Mouse (Mus musculus) ES-E14 (cell line): ENCODE measurements at regions not wholly inside any gene's neighbourhood (a gene's known extent, or its start where the extent isn't known, plus 50 kb on each side); places are given as distances from the start of the nearest gene placed in this dataset.

ENCODE experiments used
- CHD2 ChIP-seq: IDR thresholded peaks from 2 replicates; pipeline ENCODE4 v1.6.1; 2014; ENCODE audit warnings: mild to moderate bottlenecking, low read depth, low read length, inconsistent platforms
- HCFC1 ChIP-seq: IDR thresholded peaks from 2 replicates; pipeline ENCODE4 v1.6.1; 2012; ENCODE audit warnings: low read length, inconsistent platforms, borderline replicate concordance; ENCODE audit not compliant: insufficient read depth
- MAFK ChIP-seq: IDR thresholded peaks from 2 replicates; pipeline ENCODE4 v1.6.1; 2014; ENCODE audit warnings: mild to moderate bottlenecking, low read depth, low read length, inconsistent platforms; ENCODE audit not compliant: insufficient read depth
- ZC3H11A ChIP-seq: IDR thresholded peaks from 2 replicates; pipeline ENCODE4 v1.6.1; 2012; ENCODE audit warnings: low read depth, mild to moderate bottlenecking, inconsistent platforms, low read length, borderline replicate concordance
- ZNF384 ChIP-seq: IDR thresholded peaks from 2 replicates; pipeline ENCODE4 v1.6.1; 2012; ENCODE audit warnings: low read depth, low read length, inconsistent platforms

- TF ChIP-seq HCFC1 (no peak), CHD2 (no peak), ZNF384 (no peak), ZC3H11A (no peak), MAFK (no peak)
These were observed 629.8 kb downstream of the Lrriq3 start for GRCm38 (mm10) chr3:155723011-155723510.
